Mouse (Mus musculus) intestine, postnatal 0 days (tissue): ENCODE data around the gene Arhgef33. TPM values are rescaled to one million over a fixed set of nuclear protein-coding genes. Genes with fewer than 3 reads are reported as not detected.
"Not testable (repeated sequence)": the region's sequence is repeated elsewhere in the genome, so short reads cannot be mapped to it uniquely, and the experiment has no call there.

Source experiments
- ATAC-seq: fragments of 200-750 bp; cut with Nextera tagmentation; 2 replicates; pipeline ENCODE4 v1.8.0; 2017; ENCODE audit warnings: mild to moderate bottlenecking, moderate TSS enrichment, moderate library complexity
- H3K27ac ChIP-seq: fragments of 300-500 bp; sonication (generic); 2 replicates; pipeline ENCODE4 v1.5.1; 2014; ENCODE audit warnings: mild to moderate bottlenecking, low read depth, low read length, moderate library complexity
- H3K27me3 ChIP-seq: fragments of 300-500 bp; sonication (generic); replicated peaks from 2 replicates; pipeline ENCODE4 v1.6.1; 2014; ENCODE audit warnings: low read length, mixed read lengths; ENCODE audit not compliant: control insufficient read depth, insufficient read depth
- H3K36me3 ChIP-seq: fragments of 300-500 bp; sonication (generic); 2 replicates; pipeline ENCODE4 v1.6.1; 2014; ENCODE audit warnings: mild to moderate bottlenecking, moderate library complexity; ENCODE audit not compliant: control insufficient read depth, insufficient read depth
- H3K4me1 ChIP-seq: fragments of 300-500 bp; sonication (generic); replicated peaks from 2 replicates; pipeline ENCODE4 v1.6.1; 2014; ENCODE audit warnings: antibody characterized with exemption, low read length, mixed read lengths; ENCODE audit not compliant: control insufficient read depth, insufficient read depth
- H3K4me2 ChIP-seq: fragments of 300-500 bp; sonication (generic); replicated peaks from 2 replicates; pipeline ENCODE4 v1.6.1; 2014; ENCODE audit warnings: low read depth, mild to moderate bottlenecking, moderate library complexity
- H3K4me3 ChIP-seq: fragments of 300-500 bp; sonication (generic); 2 replicates; pipeline ENCODE4 v1.5.1; 2014; ENCODE audit warnings: low read depth, low read length
- H3K9ac ChIP-seq: fragments of 300-500 bp; sonication (generic); 2 replicates; pipeline ENCODE4 v1.6.1; 2014; ENCODE audit warnings: mild to moderate bottlenecking, low read depth, low read length
- H3K9me3 ChIP-seq: fragments of 300-500 bp; sonication (generic); 2 replicates; pipeline ENCODE4 v1.6.1; 2016; ENCODE audit warnings: mixed run types; ENCODE audit not compliant: control insufficient read depth
- CTCF ChIP-seq: sonication (generic); IDR thresholded peaks from 2 replicates; pipeline ENCODE4 v1.5.1; 2016; ENCODE audit warnings: low read depth, mild to moderate bottlenecking, control low read depth, antibody characterized with exemption, moderate library complexity
- WGBS: fragments of 180-500 bp; shearing (Covaris S2); extraction: QIAGEN DNeasy Blood & Tissue Kit; methylation state at CpG from one replicate; pipeline ENCODE4 v1.1.7; 2014; 5-methylcytosine and 5-hydroxymethylcytosine counted together
- polyA plus RNA-seq: library from polyadenylated mRNA; unstranded; fragments of >200 nt; fragmentation: Nextera tagmentation; extraction: Ambion mirVana; gene quantifications from 2 replicates; pipeline ENCODE4 v1.2.1, GENCODE M21; 2015

Arhgef33 gene
- polyA plus RNA-seq, 1 experiment from 2014 or later: 1.5 TPM

DNA sequence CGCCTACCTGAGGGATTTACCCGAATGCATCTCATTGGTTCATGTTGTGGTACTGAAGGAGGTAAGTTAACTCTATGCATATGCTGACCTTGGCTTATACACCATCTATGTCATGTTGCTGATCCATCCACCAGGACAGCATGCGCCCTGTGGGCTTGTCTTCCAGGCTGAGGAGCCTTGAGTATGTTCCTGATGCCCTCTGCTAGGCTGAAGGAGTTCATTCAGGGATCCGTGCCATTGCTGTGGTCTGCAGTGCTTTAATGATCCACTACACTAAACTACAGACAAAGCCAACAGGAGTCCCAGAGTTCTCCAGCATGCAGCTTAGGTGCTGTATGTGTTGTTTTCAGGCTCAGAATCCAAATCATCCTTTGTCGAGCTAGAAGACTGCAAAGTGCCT lies 60.1 kb downstream of the Arhgef33 start:
- WGBS: 89% methylated on average over 5 of the region's 5 CpGs
- ATAC-seq: no peak
- no peaks in the 10 kb centered on the region for H3K36me3 ChIP-seq
- no peak overlapping the region for H3K4me2 ChIP-seq
- no peaks in the 10 kb centered on the region for H3K9me3 ChIP-seq
- no peaks in the 10 kb centered on the region for H3K4me1 ChIP-seq
- no peak overlapping the region for H3K4me3 ChIP-seq
- H3K27me3 ChIP-seq: no peaks in the 10 kb centered on the region
- H3K9ac ChIP-seq: no peak overlapping the region
- TF ChIP-seq CTCF: no peak
- no peak overlapping the region for H3K27ac ChIP-seq

- Histone ChIP-seq H3K4me3 (no peak overlapping the region), H3K9ac (no peak overlapping the region), H3K36me3 (no peaks in the 10 kb centered on the region), H3K27me3 (no peaks in the 10 kb centered on the region), H3K4me1 (peaks cover 6% of the 10 kb centered on the region; the same call in 1 of the 2 replicates), H3K9me3 (no peaks in the 10 kb centered on the region), H3K4me2 (no peak overlapping the region), H3K27ac (no peak overlapping the region)
- ATAC-seq: no peak
- WGBS: 80% methylated on average over 9 of the region's 9 CpGs
- TF ChIP-seq CTCF: no peak
These were observed 61.4 kb downstream of the Arhgef33 start for GRCm38 (mm10) chr17:80368606-80369005.

- 2% methylated on average over 86 of the region's 102 CpGs for WGBS
- ATAC-seq: peak; percentile 99
These were observed 66.0 kb downstream of the Arhgef33 start, which contains the start of gene Gm10190 for GRCm38 (mm10) chr17:80372989-80373725. Gene Gm10190 (minus strand): TSS chr17:80373541.

GRCm38 (mm10) chr17:80373726-80374096 lies 66.5 kb downstream of the Arhgef33 start:
- Histone ChIP-seq H3K4me3 (peak overlapping the region; percentile 30), H3K27ac (no peak overlapping the region), H3K36me3 (no peaks in the 10 kb centered on the region), H3K27me3 (no peaks in the 10 kb centered on the region), H3K4me2 (peak overlapping the region; percentile 65), H3K9me3 (no peaks in the 10 kb centered on the region), H3K9ac (peak overlapping the region; percentile 64), H3K4me1 (peaks cover 6% of the 10 kb centered on the region; the same call in 1 of the 2 replicates)
- TF ChIP-seq CTCF: no peak
- WGBS: 20% methylated on average over 29 of the region's 29 CpGs
- ATAC-seq: peak; percentile 50

More at GRCm38 (mm10) chr17:80372989-80373725, 66.0 kb downstream of the Arhgef33 start, which contains the start of gene Gm10190:
- Histone ChIP-seq H3K36me3 (no peaks in the 10 kb centered on the region), H3K4me2 (peak within 1 kb of the TSS; percentile 65), H3K27me3 (no peaks in the 10 kb centered on the region), H3K9ac (peak within 1 kb of the TSS; percentile 64), H3K9me3 (no peaks in the 10 kb centered on the region), H3K4me3 (peak within 1 kb of the TSS; percentile 30), H3K4me1 (peaks cover 6% of the 10 kb centered on the region; the same call in 1 of the 2 replicates), H3K27ac (peak within 1 kb of the TSS; percentile 86)
- peak; percentile 13; the same call in 1 of the 2 replicates for TF ChIP-seq CTCF

DNA sequence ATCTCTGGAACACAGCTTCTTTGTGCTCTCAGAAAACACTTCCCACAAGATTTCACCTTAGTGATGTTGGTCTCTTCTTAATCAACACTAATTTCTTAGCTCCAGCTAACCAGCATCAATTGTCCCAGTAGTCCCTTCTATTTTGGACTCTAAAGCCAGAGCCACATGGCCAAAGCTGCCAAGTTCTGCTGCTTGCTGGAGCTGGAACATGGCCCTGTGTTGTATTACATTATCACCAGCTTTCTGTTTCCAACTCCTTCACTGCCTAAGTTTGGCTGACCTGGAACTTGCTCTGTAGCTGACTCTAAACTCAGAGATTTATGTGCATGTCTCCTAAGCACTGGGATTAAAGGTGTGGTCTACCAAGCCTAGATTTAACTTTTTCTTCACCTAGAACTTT lies 71.2 kb downstream of the Arhgef33 start:
- not testable (repeated sequence) for H3K36me3 ChIP-seq, H3K9ac ChIP-seq, H3K4me2 ChIP-seq, ATAC-seq, H3K27ac ChIP-seq, H3K9me3 ChIP-seq, H3K4me1 ChIP-seq, H3K27me3 ChIP-seq, H3K4me3 ChIP-seq

DNA sequence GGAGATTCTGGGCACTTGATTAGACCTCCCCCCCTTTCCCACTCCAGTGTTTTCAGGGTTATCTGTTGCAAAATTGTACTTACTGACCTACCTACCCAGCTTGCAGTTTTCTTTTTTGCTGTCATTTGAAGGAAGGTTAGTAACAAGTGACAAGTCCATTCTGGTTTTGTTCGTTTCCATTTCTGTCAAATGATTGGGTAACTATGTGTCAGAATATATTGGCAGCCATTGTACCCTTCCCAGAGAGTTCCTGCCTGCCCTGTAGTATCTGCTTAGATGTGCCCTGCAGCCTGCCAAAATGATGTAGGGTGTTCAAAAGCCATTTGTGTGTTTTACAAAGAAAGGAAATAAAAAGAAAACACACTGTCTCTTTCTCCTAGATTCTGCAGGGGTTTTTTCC lies 78.5 kb downstream of the Arhgef33 start:
- no peaks in the 10 kb centered on the region for H3K9me3 ChIP-seq
- no peak overlapping the region for H3K4me3 ChIP-seq
- no peak overlapping the region for H3K27ac ChIP-seq
- H3K4me1 ChIP-seq: no peaks in the 10 kb centered on the region
- no peak for TF ChIP-seq CTCF
- ATAC-seq: no peak
- no peaks in the 10 kb centered on the region for H3K36me3 ChIP-seq
- H3K4me2 ChIP-seq: no peak overlapping the region
- H3K27me3 ChIP-seq: no peaks in the 10 kb centered on the region
- 79% methylated on average over 1 of the region's 1 CpGs for WGBS
- H3K9ac ChIP-seq: no peak overlapping the region
